In genomic region chr10:111299591-111299990, GRCm38 (mm10) we compare ENCODE assay signal across 10 mouse cellular contexts. TPM values are rescaled to one million over a fixed set of nuclear protein-coding genes. Genes with fewer than 3 reads are reported as not detected.
DNase-seq lines count a peak whose midpoint lies in the region; ATAC-seq and TF ChIP-seq lines count a peak whose summit lies in the region.
"Had no signal": no experiment of that assay in that cellular context is flagged by ENCODE, and none has a peak within 500 bp of the region (broad histone marks: within the 10 kb centered on the region; RNA-seq: fewer than 3 reads in every experiment).

No protein-coding gene starts in this region.

- peaks cover 19% of the 10 kb centered on the region for H3K36me3 ChIP-seq in megakaryocyte, embryonic 14.5 days (replicated peaks; ENCODE audit: low read length)
- no peaks in the 10 kb centered on the region for H3K36me3 ChIP-seq in neural tube, embryonic 14.5 days (ENCODE audit: control insufficient read depth, insufficient read depth, low read length)
- H3K36me3 ChIP-seq: embryonic facial prominence, embryonic 12.5 days had no signal

- H3K27me3 ChIP-seq in megakaryocyte, embryonic 14.5 days (replicated peaks) = no peaks in the 10 kb centered on the region
- H3K27me3 ChIP-seq in neural tube, embryonic 14.5 days (ENCODE audit: control insufficient read depth, insufficient read depth, low read length) = no peaks in the 10 kb centered on the region
- H3K27me3 ChIP-seq: embryonic facial prominence, embryonic 12.5 days had no signal

- TF ChIP-seq POLR2A in embryonic fibroblast, embryonic 13.5 days (IDR thresholded peaks at IDR 0.05; ENCODE audit: low read depth, low read length) = no peak

- H3K27ac ChIP-seq in embryonic fibroblast, embryonic 13.5 days (ENCODE audit: insufficient read depth, low read length) = peak overlapping the region; percentile 13; the same call in 1 of the 2 replicates
- no peak overlapping the region for H3K27ac ChIP-seq in neural tube, embryonic 14.5 days (ENCODE audit: low read depth, low read length)

- H3K4me3 ChIP-seq in megakaryocyte, embryonic 14.5 days (replicated peaks) = peak overlapping the region; percentile 96
- no peak overlapping the region for H3K4me3 ChIP-seq in embryonic fibroblast, embryonic 13.5 days (ENCODE audit: insufficient read depth, low read length)
- no peak overlapping the region for H3K4me3 ChIP-seq in neural tube, embryonic 14.5 days (ENCODE audit: low read depth, low read length)

- ATAC-seq in frontal cortex, adult (ENCODE audit: low TSS enrichment) = peak; percentile 54
- no peak for ATAC-seq in megakaryocyte, adult 5-6 weeks (ENCODE audit: poor library complexity, severe bottlenecking)
- ATAC-seq in neural tube, embryonic 14.5 days (ENCODE audit: low read depth) = no peak
- ATAC-seq in megakaryocyte-erythroid progenitor cell, adult 5-6 weeks (replicated peaks; ENCODE audit: low FRiP score, low TSS enrichment, poor library complexity, severe bottlenecking) = no peak

- H3K9ac ChIP-seq in neural tube, embryonic 14.5 days (replicated peaks; ENCODE audit: low read depth, low read length) = no peak overlapping the region

- H3K4me1 ChIP-seq in megakaryocyte, embryonic 14.5 days = peaks cover 29% of the 10 kb centered on the region
- no peaks in the 10 kb centered on the region for H3K4me1 ChIP-seq in embryonic fibroblast, embryonic 13.5 days (ENCODE audit: control insufficient read depth, insufficient read depth, low read length)
- H3K4me1 ChIP-seq in neural tube, embryonic 14.5 days (ENCODE audit: control insufficient read depth, insufficient read depth, low read length) = peaks cover 9% of the 10 kb centered on the region
- H3K4me1 ChIP-seq: embryonic facial prominence, embryonic 12.5 days had no signal

- H3K9me3 ChIP-seq in megakaryocyte, embryonic 14.5 days = peaks cover 3% of the 10 kb centered on the region; the same call in 1 of the 2 replicates
- H3K9me3 ChIP-seq in neural tube, embryonic 14.5 days (ENCODE audit: control insufficient read depth, low read length) = no peaks in the 10 kb centered on the region
- H3K9me3 ChIP-seq: embryonic facial prominence, embryonic 12.5 days; G1E had no signal

- no peak for DNase-seq in frontal cortex, postnatal 10 days (ENCODE audit: low spot score in 2 of 2)
- no peak for DNase-seq in kidney, postnatal 25 days

- no peak for TF ChIP-seq CTCF in embryonic fibroblast, embryonic 13.5 days (IDR thresholded peaks at IDR 0.05; ENCODE audit: borderline replicate concordance, insufficient read depth, low read length)

- peak overlapping the region; percentile 66; the same call in 1 of the 2 replicates for H3K4me2 ChIP-seq in neural tube, embryonic 14.5 days (ENCODE audit: low read depth, low read length)

- 84% methylated on average over 6 of the region's 6 CpGs for whole genome bisulfite sequencing in neural tube, embryonic 14.5 days

RNA-seq across cellular contexts. Expression of gene Bbs10, which starts 1.1 kb away (rescaled TPM):
- polyA plus RNA-seq in megakaryocyte, embryonic 14.5 days (2012; ENCODE audit: insufficient read depth, low replicate concordance) = 0.97 TPM in 1 of 2 replicates, not detected in the other
- 0.76 and 0.98 TPM in 2 replicates for total RNA-seq in megakaryocyte, adult 5-6 weeks (2015)
- 2.1 and 2.3 TPM in 2 replicates for total RNA-seq in megakaryocyte, adult 5-6 weeks (2017)
- 2.1 and 2.8 TPM in 2 replicates for polyA plus RNA-seq in embryonic fibroblast, embryonic 13.5 days (2011; ENCODE audit: insufficient read length, low read depth, missing spikeins)
- polyA plus RNA-seq in neural tube, embryonic 14.5 days (2014; fragmentation: Nextera tagmentation; extraction: Ambion mirVana) = 6.3 and 6.8 TPM in 2 replicates
- 2.0 and 3.1 TPM in 2 replicates for total RNA-seq in megakaryocyte-erythroid progenitor cell, adult 5-6 weeks (2014; fragmentation: Nextera tagmentation)
- 4.8 and 6.3 TPM in 2 replicates for total RNA-seq in megakaryocyte-erythroid progenitor cell, adult 5-6 weeks (2017)
